Mouse (Mus musculus): ENCODE measurements around the gene Slc25a11.

The Slc25a11 gene

DNA sequence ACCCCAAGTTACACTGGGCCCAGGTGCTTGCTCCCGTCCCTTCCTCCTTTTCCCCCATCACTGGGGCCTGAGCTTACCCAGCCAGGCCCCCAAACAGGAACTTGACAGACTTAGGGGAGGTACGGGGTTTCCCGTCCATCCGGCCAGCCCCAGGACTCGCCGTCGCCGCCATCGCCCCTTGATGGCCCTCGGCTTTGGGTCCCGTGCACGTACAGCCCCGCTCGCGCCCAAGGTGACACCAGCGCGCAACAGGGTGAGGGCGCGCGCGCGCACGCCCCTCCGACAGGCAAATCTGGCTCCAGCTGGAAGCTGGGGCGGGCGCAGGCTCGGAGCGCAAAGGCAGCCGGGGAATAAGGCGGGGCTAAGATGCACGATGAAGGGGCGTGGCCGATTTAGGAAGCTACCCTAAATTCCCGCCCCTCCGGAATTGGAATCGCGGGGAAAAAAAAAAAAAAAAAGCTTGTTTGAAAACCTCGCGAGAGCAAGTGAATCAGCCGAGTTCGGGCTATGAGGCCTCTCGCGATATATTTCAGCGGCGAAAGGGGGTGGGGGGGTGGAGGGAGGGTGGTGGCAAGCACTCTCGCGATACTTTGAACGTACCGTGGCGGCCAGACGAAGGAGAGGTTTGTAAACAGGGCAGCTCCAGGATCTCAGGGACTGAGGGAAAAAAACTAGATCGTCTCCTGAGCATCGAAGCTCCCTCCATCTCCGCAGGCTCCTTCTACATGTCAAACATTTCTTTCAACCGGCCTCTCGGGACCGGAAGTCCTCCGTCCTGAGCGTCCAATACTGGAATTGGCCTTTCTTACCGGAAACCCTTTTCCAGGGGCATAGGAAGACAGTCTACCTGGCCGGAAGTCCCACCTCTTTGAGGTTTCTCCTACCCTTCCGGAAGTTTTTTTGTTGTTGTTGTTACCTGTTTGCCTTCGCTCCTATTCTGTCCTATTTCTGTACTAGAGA, at the start of gene Slc25a11, which contains the start of gene Rnf167:
Gene Slc25a11 (minus strand): TSS at position 789 of the 960 bp plus-strand sequence.
Gene Rnf167 (plus strand): TSS at position 545 of the 960 bp plus-strand sequence.
- peak; percentile 97 to 99 for DNase-seq

GRCm38 (mm10) chr11:70693504-70693903, 46.2 kb upstream of the Slc25a11 start:
- DNase-seq, result no peak

GRCm38 (mm10) chr11:70689578-70689977, 42.3 kb upstream of the Slc25a11 start:
- no peak for DNase-seq

DNA sequence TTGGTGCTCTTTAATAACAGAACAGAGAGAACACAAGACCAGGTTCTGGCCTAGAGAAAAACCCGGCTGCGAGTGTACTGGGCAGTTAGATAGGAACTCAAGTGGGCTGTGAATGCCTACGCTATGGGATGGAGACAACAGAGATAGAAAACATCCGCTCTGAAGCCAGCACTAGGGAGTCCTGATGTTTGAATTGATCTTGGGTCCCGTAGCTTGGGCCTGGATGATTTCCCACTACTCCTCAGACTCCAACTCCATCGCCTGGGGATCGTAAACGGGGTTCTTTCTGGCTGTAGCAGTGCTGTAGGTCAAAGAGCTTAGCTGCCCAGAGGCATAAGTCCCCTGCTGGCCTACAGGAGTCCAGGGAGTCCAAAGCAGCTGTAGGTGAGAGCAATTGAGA, 41.1 kb upstream of the Slc25a11 start:
- peak in 1 of 2 experiments; percentile 32 for DNase-seq

DNA sequence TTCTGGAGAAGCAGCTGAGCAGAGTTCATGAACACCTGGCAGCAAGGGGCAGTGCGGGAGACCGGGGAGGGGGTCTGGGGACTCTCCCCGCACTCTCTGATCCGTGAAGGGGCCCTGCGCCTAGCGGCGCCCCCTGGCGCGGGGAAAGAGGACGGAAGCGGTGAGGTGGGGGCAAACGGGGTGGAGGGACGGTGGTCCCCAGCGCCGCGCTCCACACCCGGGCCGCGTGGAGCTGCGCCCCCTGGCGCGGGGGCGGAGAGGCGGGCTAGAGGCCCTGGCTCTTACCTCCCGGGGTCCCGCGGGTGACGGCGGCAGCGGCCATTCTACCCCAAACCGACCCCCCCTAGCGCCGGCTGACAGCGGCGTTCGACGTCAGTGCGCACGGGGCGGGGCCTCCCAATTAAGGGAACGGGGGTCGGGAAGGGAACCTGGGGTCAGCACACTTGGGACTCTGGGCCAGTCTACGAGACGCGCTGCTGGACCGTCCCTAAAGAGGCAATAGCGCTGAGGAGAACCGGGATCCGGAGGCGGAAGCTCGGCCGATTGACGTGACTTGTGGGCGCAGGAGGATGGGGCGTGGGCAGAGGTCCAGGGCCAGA, 40.4 kb upstream of the Slc25a11 start, which contains the start of gene Camta2:
Gene Camta2 (minus strand): TSS at position 505 of the 599 bp plus-strand sequence.
- peak; percentile 95 to 96 for DNase-seq

DNA sequence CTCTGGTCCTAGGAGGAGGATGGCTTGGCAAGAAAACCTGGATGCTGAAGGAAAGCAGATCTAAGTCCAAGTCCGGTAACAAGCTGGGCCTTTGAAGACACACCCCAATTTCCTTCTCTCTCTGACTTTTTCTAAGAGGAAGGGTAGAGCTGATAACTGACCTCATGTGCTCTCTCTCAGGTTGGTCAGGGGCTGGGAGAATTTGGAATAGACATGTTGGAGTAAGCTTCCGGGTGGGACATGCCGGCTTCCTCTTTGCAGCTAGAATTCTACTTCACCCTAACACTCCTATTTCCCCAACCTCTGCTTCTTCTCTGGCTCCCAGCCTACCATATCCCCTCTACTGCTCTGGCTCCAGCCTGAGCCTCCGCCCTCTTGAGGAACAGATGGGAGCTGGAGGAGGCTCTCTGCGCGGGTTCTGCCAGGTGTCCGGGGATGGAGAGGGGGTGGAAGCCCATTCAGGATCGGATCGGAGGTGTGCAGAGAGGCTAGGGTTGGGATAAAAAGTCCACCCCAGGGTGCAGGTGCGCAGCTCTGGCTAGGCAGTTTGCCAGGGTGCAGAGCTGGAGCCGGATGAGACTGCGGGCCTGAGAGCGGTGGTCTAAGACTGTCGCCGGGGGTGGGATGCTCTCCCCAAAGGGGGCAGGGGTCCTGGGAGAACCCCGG, 39.8 kb upstream of the Slc25a11 start:
- DNase-seq, result peak; percentile 52 to 62

- DNase-seq, result no peak
These were observed 36.4 kb upstream of the Slc25a11 start for GRCm38 (mm10) chr11:70683640-70684039.

DNA sequence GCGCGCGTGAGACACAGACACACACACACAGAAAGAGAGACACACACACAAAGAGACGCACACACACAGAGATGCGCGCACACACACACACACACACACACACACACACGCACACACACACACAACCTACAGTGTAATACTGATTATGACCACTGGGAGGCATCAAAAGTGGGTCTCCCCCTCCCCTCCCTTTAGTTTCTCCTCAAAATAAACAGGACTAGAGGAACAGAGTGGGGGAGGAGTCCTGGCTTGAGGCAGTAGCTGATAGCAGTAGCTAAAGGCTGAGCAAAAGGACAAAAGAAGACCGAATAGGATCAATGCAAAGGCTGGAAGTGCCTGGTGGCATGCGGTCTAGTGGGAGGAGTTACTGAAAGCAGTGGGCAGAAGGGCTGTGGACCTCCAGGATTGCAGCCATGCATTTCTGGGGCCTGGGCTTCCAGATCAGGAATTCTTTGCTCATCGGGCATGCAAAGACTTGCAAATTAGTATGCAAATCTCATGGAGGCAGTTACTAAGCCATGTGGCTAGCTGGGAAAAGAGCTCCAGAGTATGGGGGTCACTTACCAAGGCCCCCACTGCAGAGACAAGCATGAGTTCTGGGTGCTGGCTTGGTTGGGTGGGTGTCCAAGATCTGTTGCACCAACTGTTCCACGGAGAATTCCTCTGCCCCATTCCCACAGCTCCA, 34.8 kb upstream of the Slc25a11 start:
- DNase-seq, result peak; percentile 50 to 67

DNA sequence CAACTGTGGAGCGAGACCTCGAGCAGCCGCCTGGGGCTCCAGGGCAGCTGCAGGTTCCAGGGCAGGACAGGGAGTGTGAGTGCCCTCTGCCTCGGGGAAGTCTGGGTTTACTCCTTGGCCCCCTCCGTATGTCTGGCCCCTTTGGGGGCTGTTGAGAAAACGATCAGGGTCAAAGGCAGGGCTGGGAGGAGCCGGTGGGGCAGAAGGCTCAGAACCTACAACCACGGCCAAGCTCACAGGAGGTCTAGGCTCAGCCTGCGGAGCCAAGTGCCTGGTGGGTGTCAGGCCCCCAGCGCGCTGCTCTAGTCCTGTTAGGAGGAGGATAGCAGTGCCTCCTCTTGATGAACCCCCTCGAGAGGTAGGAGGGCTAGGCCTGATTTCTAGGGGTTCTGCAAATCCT, 33.9 kb upstream of the Slc25a11 start:
- DNase-seq, result no peak

DNA sequence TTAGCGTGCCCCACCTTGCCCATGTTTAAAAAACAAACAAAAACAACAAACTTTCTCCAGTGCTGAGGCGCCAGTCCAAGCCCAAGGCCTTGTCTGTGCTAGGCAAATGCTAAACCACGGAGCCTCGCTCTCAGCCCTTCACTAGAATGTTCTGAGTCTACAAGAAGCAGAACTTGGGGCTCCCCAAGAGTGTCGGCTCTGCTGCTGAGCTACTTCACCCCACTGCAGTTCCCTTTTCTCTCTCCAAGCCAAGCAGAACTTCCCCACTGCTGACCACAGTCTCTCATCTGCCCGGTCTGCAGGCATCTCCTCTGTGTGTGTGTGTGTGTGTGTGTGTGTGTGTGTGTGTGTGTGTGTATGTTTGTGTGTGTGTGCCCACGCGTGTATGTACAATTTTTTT, 32.6 kb upstream of the Slc25a11 start:
- no peak for DNase-seq

- no peak for DNase-seq
These were observed 32.1 kb upstream of the Slc25a11 start for GRCm38 (mm10) chr11:70679361-70679760.

DNA sequence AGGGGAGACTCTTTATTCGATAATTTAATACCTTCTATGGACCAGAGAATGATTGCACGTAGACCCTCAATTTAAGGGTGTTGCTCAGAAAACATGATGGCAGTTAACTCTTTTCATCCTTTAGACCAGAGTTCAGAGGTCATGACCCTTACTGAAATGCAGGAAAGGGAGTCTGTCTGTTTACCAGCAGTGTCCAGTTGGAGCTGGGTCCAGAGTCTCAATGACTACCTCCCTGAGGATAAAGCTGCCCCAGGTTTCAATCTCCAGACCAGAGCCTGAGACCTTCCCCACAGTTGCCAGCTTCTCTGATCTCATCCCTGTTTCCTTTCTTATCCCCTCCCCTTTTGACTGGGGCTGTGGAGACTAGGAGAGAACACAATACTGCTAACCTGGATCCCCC, 31.3 kb upstream of the Slc25a11 start:
- no peak for DNase-seq

DNA sequence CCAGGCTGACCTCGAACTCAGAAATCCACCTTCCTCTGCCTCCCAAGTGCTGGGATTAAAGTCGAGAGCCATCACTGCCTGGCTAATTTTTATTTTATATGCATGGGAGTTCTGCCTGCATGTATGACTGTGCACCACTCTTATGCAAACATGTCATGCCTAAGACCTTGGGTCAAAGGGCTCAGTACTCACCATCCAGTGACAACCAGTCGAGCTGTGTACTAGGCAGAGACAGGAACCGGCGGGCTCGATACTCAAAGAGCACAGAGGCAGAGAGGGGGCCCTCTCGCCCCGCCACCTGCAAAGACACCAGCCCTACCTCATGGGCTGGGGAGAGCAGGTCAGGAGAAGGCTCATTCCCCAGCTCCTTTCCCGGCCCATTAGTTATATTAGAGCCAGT, 30.8 kb upstream of the Slc25a11 start:
- no peak for DNase-seq

- DNase-seq, result no peak
These were observed 27.2 kb upstream of the Slc25a11 start for GRCm38 (mm10) chr11:70674501-70674900.

GRCm38 (mm10) chr11:70674014-70674413, 26.7 kb upstream of the Slc25a11 start:
- no peak for DNase-seq

GRCm38 (mm10) chr11:70671333-70672047, 24.2 kb upstream of the Slc25a11 start:
- no peak for DNase-seq

DNA sequence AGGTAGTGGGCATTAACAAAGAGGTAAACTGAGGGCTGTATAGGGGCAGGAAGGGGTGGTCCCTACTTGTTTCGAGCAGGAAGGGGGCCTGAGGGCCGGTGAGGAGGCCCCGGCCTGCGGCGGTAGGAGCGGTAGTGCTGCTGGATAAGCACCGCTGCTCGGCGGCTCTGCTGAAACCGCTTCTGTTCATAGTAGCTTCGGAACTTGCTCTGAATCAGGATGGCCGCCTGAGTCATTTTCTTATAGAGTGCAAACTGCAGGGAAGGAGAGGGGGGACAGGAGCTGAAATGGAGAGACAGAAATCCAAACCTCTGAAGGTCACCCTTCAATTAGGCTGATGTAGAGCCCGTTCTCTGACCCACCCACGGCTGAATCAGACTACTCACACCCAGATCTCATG, 23.2 kb upstream of the Slc25a11 start:
- peak; percentile 31 to 54 for DNase-seq

DNA sequence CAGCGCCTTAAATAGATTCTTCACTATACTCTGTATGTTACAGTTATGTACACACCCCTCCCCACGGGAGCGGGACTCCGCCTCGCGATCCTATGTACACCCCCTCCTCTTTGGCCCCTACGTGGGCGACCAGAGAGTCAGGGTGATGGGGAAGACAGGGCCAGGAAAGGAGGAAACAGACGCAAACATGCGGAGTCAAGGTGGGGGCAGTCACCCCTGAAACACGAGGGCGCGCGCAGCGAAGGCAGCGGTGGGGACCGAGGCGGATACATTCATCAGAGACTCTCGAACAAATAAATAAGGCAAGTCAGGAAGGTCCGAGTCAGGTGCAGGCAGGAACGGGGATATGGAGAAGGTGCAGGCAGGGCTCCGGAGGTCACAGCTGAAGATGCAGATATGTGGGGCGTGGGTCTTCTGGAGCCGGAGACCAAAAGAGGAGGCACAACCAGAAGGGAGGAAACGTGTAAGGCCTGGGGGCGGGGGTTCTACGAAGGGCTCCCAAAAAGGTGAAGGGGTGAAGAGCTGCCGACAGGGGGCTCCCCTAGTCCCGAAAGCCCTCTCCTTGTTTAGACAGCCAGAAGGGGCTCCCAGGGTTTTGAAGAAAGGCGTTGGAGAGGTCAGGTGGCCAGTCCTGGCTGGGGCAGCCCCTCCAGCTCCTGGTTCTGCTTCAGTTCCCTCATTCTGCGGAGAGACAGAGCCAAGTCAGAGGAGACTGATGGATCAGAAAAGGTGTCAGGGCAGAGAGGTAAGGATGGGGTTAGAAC, 22.5 kb upstream of the Slc25a11 start:
- peak; percentile 84 to 89 for DNase-seq

DNA sequence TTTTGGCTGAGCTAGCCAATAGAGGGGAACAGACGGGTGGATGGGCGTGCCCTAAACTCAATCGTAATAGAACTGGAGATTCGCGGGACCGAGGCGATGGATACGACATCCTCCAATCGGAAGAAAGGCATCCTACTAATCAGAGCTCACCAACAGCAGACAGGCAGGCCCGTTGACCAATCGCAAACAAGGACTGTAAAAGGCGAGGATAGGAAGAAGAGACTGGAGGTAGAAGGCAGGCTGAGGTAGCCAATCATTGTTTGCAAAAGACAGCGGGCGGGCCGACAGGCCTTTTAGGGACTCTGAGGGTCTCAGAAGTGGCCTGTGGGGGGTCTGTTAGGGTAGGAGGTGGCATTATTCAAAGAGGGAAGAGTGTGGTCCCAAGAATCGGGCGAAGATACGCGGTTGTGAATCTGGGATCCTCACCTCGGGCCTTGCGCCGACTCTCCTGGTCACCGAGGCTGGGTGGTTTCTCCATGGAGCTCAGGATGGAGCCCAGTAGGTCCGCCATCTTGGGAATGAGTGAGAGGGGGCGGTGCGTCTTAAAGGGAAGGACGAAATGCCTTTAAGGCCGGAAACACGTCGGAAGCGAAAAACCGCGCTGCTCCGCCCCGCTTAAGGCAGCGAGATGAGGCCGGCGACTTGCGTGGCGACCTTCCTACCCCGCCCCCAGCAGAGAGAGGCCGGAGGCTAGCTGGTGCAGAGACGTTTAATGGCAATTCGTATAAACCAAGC, 21.7 kb upstream of the Slc25a11 start, which contains the start of gene Spag7:
Gene Spag7 (minus strand): TSS at position 646 of the 735 bp plus-strand sequence.
- DNase-seq, result peak; percentile 97 to 99

- DNase-seq, result peak; percentile 79 to 88
These were observed 21.1 kb upstream of the Slc25a11 start for GRCm38 (mm10) chr11:70668335-70668770.
